Mouse (Mus musculus): Measurements from ENCODE around the gene Erbb2.

Erbb2 gene

DNA sequence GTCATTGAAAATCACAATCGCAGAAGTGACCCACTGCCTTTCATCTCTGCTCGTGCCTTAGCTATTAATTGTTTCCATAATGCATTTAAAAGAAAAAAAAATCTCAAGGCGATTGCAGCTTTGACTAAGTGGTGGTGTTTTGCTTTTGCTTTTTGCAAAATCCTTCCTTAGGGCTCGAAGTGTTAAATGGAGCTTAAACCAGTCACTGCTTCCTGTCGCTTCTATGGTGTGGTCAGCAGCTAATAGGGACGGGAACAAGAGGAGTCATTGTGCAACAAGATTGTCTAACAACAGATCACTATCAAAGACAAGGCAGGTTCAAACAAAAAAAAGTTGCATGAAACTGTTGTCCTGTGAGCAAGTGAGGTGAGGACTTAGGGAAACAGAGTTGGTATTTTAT lies 69.0 kb downstream of the Erbb2 start:
- in situ Hi-C loops (cut with MboI, MseI): no loop called here

DNA sequence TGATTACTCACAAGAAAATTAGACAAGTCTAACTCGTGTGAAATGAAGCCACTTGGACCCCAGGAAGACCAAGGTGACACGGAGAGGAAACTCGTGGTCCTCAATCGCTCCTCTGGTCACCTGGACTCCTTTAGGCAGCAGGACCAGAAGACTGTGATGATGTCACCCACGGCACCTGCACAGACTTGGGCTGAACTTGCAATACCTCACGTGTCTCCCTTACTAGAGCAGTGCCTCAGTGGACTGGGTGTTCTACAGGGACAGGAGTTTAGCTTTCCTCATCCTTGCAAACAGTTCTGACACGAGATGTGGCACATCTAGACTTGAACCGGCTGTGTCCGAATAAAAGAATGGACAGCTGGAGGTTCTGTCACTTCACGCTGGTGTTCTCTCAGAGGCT lies 69.8 kb downstream of the Erbb2 start:
- in situ Hi-C loops (cut with MboI, MseI): no loop called here

DNA sequence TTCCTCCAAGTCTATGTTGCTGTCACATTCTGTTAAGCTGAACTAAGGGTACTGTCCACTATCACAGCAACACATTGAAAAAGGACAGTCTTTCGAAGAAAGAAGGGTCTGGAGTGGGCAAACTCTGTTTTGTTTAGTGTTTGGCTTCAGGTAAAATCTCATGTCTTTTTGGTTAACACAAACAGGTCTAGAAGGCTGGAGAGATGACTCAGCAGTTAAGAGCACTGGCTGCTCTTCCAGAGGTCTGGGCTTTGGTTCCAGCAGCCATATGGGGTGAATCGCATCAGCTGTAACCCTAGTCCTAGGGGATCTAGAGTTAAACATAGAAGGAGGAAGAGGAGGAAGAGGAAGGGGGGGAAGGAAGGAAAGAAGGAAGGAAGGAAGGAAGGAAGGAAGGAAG lies 73.5 kb downstream of the Erbb2 start:
- in situ Hi-C loops (cut with MboI, MseI): no loop called here

Data from regulatory T cell (primary cell).